Mouse (Mus musculus) heart, adult 11 months (tissue): ENCODE measurements at regions not wholly inside any gene's neighbourhood (a gene's known extent, or its start where the extent isn't known, plus 50 kb on each side); places are given as distances from the start of the nearest gene placed in this dataset.
A peak's percentile ranks its signal among the peaks of the same experiment; 100 is the strongest.

Experiments
- DNase-seq: peaks from one replicate; pipeline ENCODE4 v3.0.0; 2022

- DNase-seq: no peak
Measured at GRCm38 (mm10) chr13:15931553-15932162, 80.0 kb upstream of the Inhba start.

GRCm38 (mm10) chr13:15935689-15936088 lies 76.0 kb upstream of the Inhba start:
- DNase-seq: no peak

- no peak for DNase-seq
Measured at GRCm38 (mm10) chr13:15936109-15936508, 75.5 kb upstream of the Inhba start.

GRCm38 (mm10) chr13:15950143-15950542 lies 61.5 kb upstream of the Inhba start:
- DNase-seq: peak; percentile 39

GRCm38 (mm10) chr13:15950885-15951610 lies 60.6 kb upstream of the Inhba start:
- no peak for DNase-seq
